Mouse (Mus musculus): Measurements from ENCODE around the gene Gm21788. TPM values are rescaled to one million over a fixed set of nuclear protein-coding genes. Genes with fewer than 3 reads are reported as not detected.
"Not testable (repeated sequence)": the region's sequence is repeated elsewhere in the genome, so short reads cannot be mapped to it uniquely, and the experiment has no call there.

Gm21788 gene
- polyA plus RNA-seq (2012; rRNA removed): not detected in 2 replicates

- H3K4me1 ChIP-seq (ENCODE audit: control insufficient read depth, insufficient read depth, low read length); H3K4me3 ChIP-seq (ENCODE audit: insufficient read depth, low read length); H3K27ac ChIP-seq (ENCODE audit: insufficient read depth, low read length): not testable (repeated sequence)
Observed at GRCm38 (mm10) chrY:7404710-7405109, at the start of gene Gm21788. Gm21788 (plus strand) TSS chrY:7405010.

Other genes starting within 250 kb of the Gm21788 start
- not detected in 2 replicates for gene Gm21244, start 235.7 kb upstream of the Gm21788 start, polyA plus RNA-seq (2012; rRNA removed)
- not detected in 2 replicates for gene Gm28998, start 151.2 kb upstream of the Gm21788 start, polyA plus RNA-seq (2012; rRNA removed)
- gene Gm20826, start 233.5 kb downstream of the Gm21788 start, polyA plus RNA-seq (2012; rRNA removed): not detected in 2 replicates

Measured in cortical plate, adult 2 months (tissue).